Mouse (Mus musculus) heart, embryonic 14.5 days (tissue): Measurements from ENCODE around the gene Tspan5. TPM values are rescaled to one million over a fixed set of nuclear protein-coding genes. Genes with fewer than 3 reads are reported as not detected.

Experiments used
- ATAC-seq: fragments of 200-750 bp; cut with Nextera tagmentation; 2 replicates; pipeline ENCODE4 v1.8.0; 2017; ENCODE audit warnings: low read depth, moderate TSS enrichment; ENCODE audit not compliant: insufficient number of reproducible peaks, insufficient read depth, low FRiP score
- H3K27ac ChIP-seq, 2 experiments: fragments of 200-500 bp in 1 of 2; fragments of 300-500 bp in 1 of 2; sonication (generic) in 1 of 2; replicated peaks in 1 of 2; 2 replicates each; pipeline ENCODE4 v1.5.1; 2012 to 2014; ENCODE audit warnings: low read depth in 2 of 2, low read length in 2 of 2, control low read depth in 1 of 2, mild to moderate bottlenecking in 1 of 2, mixed read lengths in 1 of 2; ENCODE audit not compliant: control insufficient read depth in 1 of 2, insufficient read depth in 1 of 2
- H3K27me3 ChIP-seq: fragments of 300-500 bp; sonication (generic); 2 replicates; pipeline ENCODE4 v1.6.1; 2014; ENCODE audit warnings: mild to moderate bottlenecking, low read length, control low read depth; ENCODE audit not compliant: control insufficient read depth, insufficient read depth
- H3K36me3 ChIP-seq: fragments of 300-500 bp; sonication (generic); 2 replicates; pipeline ENCODE4 v1.6.1; 2014; ENCODE audit warnings: mild to moderate bottlenecking, control low read depth, low read length, mixed read lengths; ENCODE audit not compliant: control insufficient read depth, insufficient read depth
- H3K4me1 ChIP-seq, 2 experiments: fragments of 200-500 bp in 1 of 2; fragments of 300-500 bp in 1 of 2; sonication (generic) in 1 of 2; 2 replicates each; pipeline ENCODE4 v1.6.1; 2012 to 2014; ENCODE audit warnings: low read length in 2 of 2, control low read depth in 1 of 2, mixed read lengths in 1 of 2; ENCODE audit not compliant: control insufficient read depth in 2 of 2, insufficient read depth in 2 of 2
- H3K4me2 ChIP-seq: fragments of 300-500 bp; sonication (generic); 2 replicates; pipeline ENCODE4 v1.6.1; 2014; ENCODE audit warnings: mild to moderate bottlenecking, low read length
- H3K4me3 ChIP-seq, 2 experiments: fragments of 200-500 bp in 1 of 2; fragments of 300-500 bp in 1 of 2; sonication (generic) in 1 of 2; 2 replicates each; pipeline ENCODE4 v1.5.1; 2012 to 2014; ENCODE audit warnings: low read length in 2 of 2, mild to moderate bottlenecking in 2 of 2, control low read depth in 1 of 2, low read depth in 1 of 2, moderate library complexity in 1 of 2; ENCODE audit not compliant: control insufficient read depth in 1 of 2, insufficient read depth in 1 of 2
- H3K9ac ChIP-seq: fragments of 300-500 bp; sonication (generic); 2 replicates; pipeline ENCODE4 v1.6.1; 2014; ENCODE audit warnings: mild to moderate bottlenecking, low read length
- H3K9me3 ChIP-seq: fragments of 300-500 bp; sonication (generic); 2 replicates; pipeline ENCODE4 v1.6.1; 2016; ENCODE audit warnings: low read length, control low read depth; ENCODE audit not compliant: control insufficient read depth
- WGBS: fragments of 180-500 bp; shearing (Covaris S2); extraction: QIAGEN DNeasy Blood & Tissue Kit; methylation state at CpG from one replicate; pipeline ENCODE4 v1.1.7; 2014; 5-methylcytosine and 5-hydroxymethylcytosine counted together
- polyA plus RNA-seq: library from polyadenylated mRNA; unstranded; fragments of >200 nt; fragmentation: Nextera tagmentation; extraction: Ambion mirVana; gene quantifications from 2 replicates; pipeline ENCODE4 v1.2.1, GENCODE M21; 2014

Tspan5 gene
- polyA plus RNA-seq, 1 experiment from 2014 or later = 17.4 TPM

DNA sequence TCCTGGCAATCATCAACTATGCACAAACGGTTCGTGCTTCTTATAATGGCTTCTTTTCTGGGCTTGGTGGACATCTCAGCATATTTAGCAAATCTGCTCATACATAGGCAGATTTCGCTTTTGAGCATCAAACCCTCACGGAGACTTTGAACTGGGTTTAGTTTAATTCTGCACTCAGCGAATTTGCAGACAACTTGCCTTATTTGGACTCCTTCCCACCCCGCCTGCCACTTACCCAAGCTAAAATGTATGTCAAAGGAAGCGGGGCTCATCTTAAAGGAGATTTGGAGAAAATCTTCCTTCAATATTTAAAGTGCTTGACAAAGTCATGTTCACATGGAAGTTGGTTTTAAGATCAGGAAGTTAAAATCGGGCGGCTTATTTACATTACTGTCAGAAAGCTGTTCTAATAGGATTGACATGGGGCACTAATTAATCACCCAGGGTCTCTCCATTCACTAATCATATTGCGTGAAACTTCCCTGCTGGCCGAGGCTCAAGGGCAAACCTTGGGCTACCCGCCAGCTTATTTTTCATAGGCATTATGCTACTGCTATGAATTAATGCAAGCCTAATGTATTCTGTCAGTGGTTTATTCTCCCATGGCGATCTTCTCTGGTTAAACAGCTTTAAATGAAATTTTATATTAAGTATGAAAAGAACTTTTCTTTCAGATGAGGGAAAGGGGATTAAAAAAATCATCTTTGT is 111.1 kb downstream of the Tspan5 start:
- Histone ChIP-seq H3K36me3 (no peaks in the 10 kb centered on the region), H3K4me2 (no peak overlapping the region), H3K27ac (no peak overlapping the region), H3K4me1 (peaks cover 0 to 11% of the 10 kb centered on the region in 2 experiments; a peak in 2 of 4 replicates), H3K9me3 (no peaks in the 10 kb centered on the region), H3K9ac (no peak overlapping the region), H3K27me3 (no peaks in the 10 kb centered on the region), H3K4me3 (no peak overlapping the region)
- ATAC-seq = no peak
- WGBS = 75% methylated on average over 13 of the region's 13 CpGs

DNA sequence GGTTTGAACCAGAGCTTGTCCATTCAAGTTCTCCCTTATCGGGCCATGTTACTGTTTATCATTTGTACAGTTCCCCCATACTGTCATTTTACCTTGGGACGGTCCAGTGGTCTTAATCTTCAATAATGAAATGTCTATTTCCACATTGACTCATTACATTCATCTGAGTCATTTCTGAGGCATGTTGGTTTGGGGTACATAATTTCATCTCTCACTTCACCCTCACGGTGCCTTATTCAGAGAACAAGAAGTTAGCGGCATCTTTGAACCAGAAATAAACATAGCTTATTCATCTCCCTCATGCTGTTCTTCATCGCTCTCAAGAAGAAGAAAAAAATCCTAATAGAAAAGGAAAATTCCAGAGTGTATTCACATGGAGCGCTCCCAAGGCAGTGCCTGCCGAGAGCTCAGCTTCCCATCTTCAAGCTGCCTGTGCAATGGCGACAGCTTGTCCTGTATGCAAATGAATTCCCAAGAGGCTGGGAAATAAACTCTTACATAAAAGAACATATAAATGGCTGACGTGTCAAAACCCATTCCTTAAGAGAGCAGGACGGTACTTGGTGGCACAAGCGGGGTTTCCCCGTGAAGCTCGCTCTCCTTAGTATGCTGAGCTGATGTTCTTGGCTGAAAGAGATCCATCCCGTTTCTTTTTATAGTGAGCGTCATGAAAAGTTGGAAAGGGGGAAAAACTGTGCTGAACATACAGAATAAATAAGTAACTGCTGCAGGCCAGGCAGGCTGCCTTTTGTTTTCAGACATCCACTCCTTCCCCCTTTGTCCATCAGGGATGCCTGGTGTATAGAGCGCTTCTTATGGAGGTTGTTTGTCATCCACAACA is 112.2 kb downstream of the Tspan5 start:
- Histone ChIP-seq H3K4me1 (peaks cover 0 to 12% of the 10 kb centered on the region in 2 experiments; a peak in 2 of 4 replicates), H3K4me2 (no peak overlapping the region), H3K27me3 (no peaks in the 10 kb centered on the region), H3K36me3 (no peaks in the 10 kb centered on the region), H3K9ac (no peak overlapping the region), H3K9me3 (no peaks in the 10 kb centered on the region), H3K27ac (no peak overlapping the region), H3K4me3 (no peak overlapping the region)
- WGBS = 80% methylated on average over 16 of the region's 16 CpGs
- ATAC-seq = no peak

GRCm38 (mm10) chr3:138855387-138855786 is 113.4 kb downstream of the Tspan5 start:
- no peaks in the 10 kb centered on the region for H3K9me3 ChIP-seq
- H3K27ac ChIP-seq = no peak overlapping the region
- no peaks in the 10 kb centered on the region for H3K27me3 ChIP-seq
- WGBS = 43% methylated on average over 5 of the region's 5 CpGs
- H3K36me3 ChIP-seq = no peaks in the 10 kb centered on the region
- no peak overlapping the region for H3K4me2 ChIP-seq
- ATAC-seq = no peak
- H3K9ac ChIP-seq = no peak overlapping the region
- H3K4me3 ChIP-seq = no peak overlapping the region
- peaks cover 0 to 14% of the 10 kb centered on the region in 2 experiments; a peak in 2 of 4 replicates for H3K4me1 ChIP-seq

DNA sequence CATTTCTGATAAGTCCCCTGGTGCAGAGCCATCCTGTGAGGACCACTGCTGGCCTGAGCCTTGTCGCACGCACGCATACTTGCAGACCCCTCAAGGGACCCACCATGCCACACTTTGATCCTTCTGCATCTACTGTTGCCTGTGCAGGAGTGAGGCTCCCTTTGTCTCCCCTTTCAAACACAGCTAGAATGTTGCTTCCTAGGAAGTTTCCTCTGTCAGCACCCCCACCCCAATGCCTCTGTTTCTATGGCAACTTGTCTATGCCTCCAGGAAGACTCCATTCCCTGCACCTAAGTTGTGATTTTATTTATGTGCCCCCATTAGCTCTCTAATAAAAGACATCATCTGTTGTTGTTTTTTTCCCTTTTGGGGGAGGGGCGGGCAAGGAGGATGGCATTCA is 115.0 kb downstream of the Tspan5 start:
- Histone ChIP-seq H3K9me3 (no peaks in the 10 kb centered on the region), H3K4me1 (peaks cover 0 to 14% of the 10 kb centered on the region in 2 experiments; a peak in 2 of 4 replicates), H3K4me2 (no peak overlapping the region), H3K4me3 (no peak overlapping the region), H3K9ac (no peak overlapping the region), H3K27ac (no peak overlapping the region), H3K36me3 (no peaks in the 10 kb centered on the region), H3K27me3 (no peaks in the 10 kb centered on the region)
- WGBS = 83% methylated on average over 4 of the region's 4 CpGs
- ATAC-seq = no peak

- Histone ChIP-seq H3K9ac (no peak overlapping the region), H3K9me3 (no peaks in the 10 kb centered on the region), H3K27me3 (no peaks in the 10 kb centered on the region), H3K4me1 (peaks cover 0 to 14% of the 10 kb centered on the region in 2 experiments; a peak in 3 of 4 replicates), H3K4me2 (no peak overlapping the region), H3K36me3 (no peaks in the 10 kb centered on the region), H3K4me3 (no peak overlapping the region), H3K27ac (0 out of 4 replicates have a peak overlapping the region, but pooled peaks of 1 of the 2 experiments have one; percentile 12)
- 66% methylated on average over 12 of the region's 12 CpGs for WGBS
- no peak for ATAC-seq
Measured at GRCm38 (mm10) chr3:138857805-138858546, 116.0 kb downstream of the Tspan5 start.

DNA sequence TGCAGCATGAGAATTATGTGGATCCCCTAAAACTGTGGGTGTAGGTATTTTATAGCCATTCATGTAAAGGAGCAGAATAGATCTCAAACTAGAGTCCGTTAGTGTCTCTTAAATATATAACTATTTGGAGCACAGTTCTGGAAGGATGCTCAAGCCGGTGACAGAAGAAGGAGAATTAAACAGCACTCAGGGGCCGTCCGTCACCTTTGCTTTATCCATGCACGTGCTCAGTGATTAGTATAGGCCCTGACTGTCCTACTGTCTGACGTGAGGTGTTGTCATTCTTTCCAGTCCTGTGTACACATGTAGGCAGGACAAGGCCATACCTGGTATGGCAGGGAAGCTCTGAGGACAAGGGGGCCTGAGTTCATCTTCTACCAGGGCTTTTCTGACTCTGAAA is 116.7 kb downstream of the Tspan5 start:
- Histone ChIP-seq H3K27me3 (no peaks in the 10 kb centered on the region), H3K4me3 (no peak overlapping the region), H3K27ac (no peak overlapping the region), H3K4me2 (no peak overlapping the region), H3K9ac (no peak overlapping the region), H3K36me3 (no peaks in the 10 kb centered on the region), H3K9me3 (no peaks in the 10 kb centered on the region), H3K4me1 (peaks cover 0 to 14% of the 10 kb centered on the region in 2 experiments; a peak in 3 of 4 replicates)
- WGBS = 80% methylated on average over 6 of the region's 6 CpGs
- ATAC-seq = no peak

DNA sequence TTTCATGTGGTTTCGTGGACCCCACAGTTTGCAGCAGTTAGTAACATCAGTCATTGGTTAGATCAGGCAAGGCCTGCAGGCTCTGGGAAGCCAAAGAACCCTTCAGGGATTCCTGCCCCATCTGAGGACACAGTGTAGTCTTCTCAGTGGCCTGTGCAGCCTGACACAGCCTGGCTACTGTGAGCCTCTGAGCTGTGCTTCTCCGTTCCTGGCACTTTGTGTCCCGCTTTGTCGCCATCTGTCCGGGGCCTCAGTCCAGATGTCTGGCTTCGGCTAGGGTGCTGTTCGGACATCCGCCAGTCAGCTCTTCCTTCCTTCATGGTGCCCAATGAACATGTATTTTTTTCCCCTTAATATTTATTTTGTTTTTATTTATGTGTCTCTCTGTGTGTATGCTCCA is 117.2 kb downstream of the Tspan5 start:
- no peak overlapping the region for H3K4me3 ChIP-seq
- no peaks in the 10 kb centered on the region for H3K36me3 ChIP-seq
- no peaks in the 10 kb centered on the region for H3K27me3 ChIP-seq
- no peaks in the 10 kb centered on the region for H3K9me3 ChIP-seq
- ATAC-seq = no peak
- no peak overlapping the region for H3K9ac ChIP-seq
- no peak overlapping the region for H3K27ac ChIP-seq
- H3K4me1 ChIP-seq = peaks cover 0 to 14% of the 10 kb centered on the region in 2 experiments; a peak in 3 of 4 replicates
- 93% methylated on average over 8 of the region's 8 CpGs for WGBS
- no peak overlapping the region for H3K4me2 ChIP-seq
